Mouse (Mus musculus) limb, embryonic 14.5 days (tissue): ENCODE measurements around the gene Sgcd. TPM values are rescaled to one million over a fixed set of nuclear protein-coding genes. Genes with fewer than 3 reads are reported as not detected.

ENCODE experiments used
- ATAC-seq: fragments of 200-750 bp; cut with Nextera tagmentation; 2 replicates; pipeline ENCODE4 v1.8.0; 2017; ENCODE audit warnings: low read depth, moderate number of reproducible peaks, moderate TSS enrichment; ENCODE audit not compliant: low FRiP score
- DNase-seq: peaks from one replicate; pipeline ENCODE4 v3.0.0-alpha.2; 2015; ENCODE audit warnings: low spot score
- H3K27ac ChIP-seq: fragments of 300-500 bp; sonication (generic); replicated peaks from 2 replicates; pipeline ENCODE4 v1.5.1; 2014; ENCODE audit warnings: low read depth, mild to moderate bottlenecking, low read length, moderate library complexity, mixed read lengths
- H3K27me3 ChIP-seq: fragments of 300-500 bp; sonication (generic); 2 replicates; pipeline ENCODE4 v1.6.1; 2014; ENCODE audit warnings: low read length, mixed read lengths; ENCODE audit not compliant: control insufficient read depth, insufficient read depth
- H3K36me3 ChIP-seq: fragments of 300-500 bp; sonication (generic); 2 replicates; pipeline ENCODE4 v1.6.1; 2014; ENCODE audit warnings: mild to moderate bottlenecking, low read length, moderate library complexity, mixed read lengths; ENCODE audit not compliant: control insufficient read depth, insufficient read depth
- H3K4me1 ChIP-seq: fragments of 300-500 bp; sonication (generic); 2 replicates; pipeline ENCODE4 v1.6.1; 2014; ENCODE audit warnings: antibody characterized with exemption, low read length, mixed read lengths; ENCODE audit not compliant: control insufficient read depth, insufficient read depth
- H3K4me2 ChIP-seq: fragments of 300-500 bp; sonication (generic); replicated peaks from 2 replicates; pipeline ENCODE4 v1.6.1; 2014; ENCODE audit warnings: low read depth, mild to moderate bottlenecking, low read length, moderate library complexity; ENCODE audit not compliant: severe bottlenecking
- H3K4me3 ChIP-seq: fragments of 300-500 bp; sonication (generic); replicated peaks from 2 replicates; pipeline ENCODE4 v1.5.1; 2014; ENCODE audit warnings: low read length
- H3K9ac ChIP-seq: fragments of 300-500 bp; sonication (generic); 2 replicates; pipeline ENCODE4 v1.6.1; 2014; ENCODE audit warnings: mild to moderate bottlenecking, low read depth, low read length, moderate library complexity; ENCODE audit not compliant: severe bottlenecking
- H3K9me3 ChIP-seq: fragments of 300-500 bp; sonication (generic); 2 replicates; pipeline ENCODE4 v1.6.1; 2016; ENCODE audit warnings: low read length; ENCODE audit not compliant: control insufficient read depth
- POLR2A ChIP-seq: fragments of 200-500 bp; IDR thresholded peaks from 2 replicates; pipeline ENCODE4 v1.8.0; 2012; ENCODE audit warnings: inconsistent platforms, mild to moderate bottlenecking, moderate library complexity, borderline replicate concordance; ENCODE audit not compliant: insufficient read depth, insufficient read length; ENCODE audit errors: extremely low read depth
- WGBS: fragments of 180-500 bp; shearing (Covaris S2); extraction: QIAGEN DNeasy Blood & Tissue Kit; methylation state at CpG from one replicate; pipeline ENCODE4 v1.1.7; 2014; 5-methylcytosine and 5-hydroxymethylcytosine counted together
- polyA plus RNA-seq, 2 experiments: library from polyadenylated mRNA; depleted of rRNA in 1 of 2; stranded (reverse) in 1 of 2; unstranded in 1 of 2; fragments of >200 nt; fragmentation: Nextera tagmentation in 1 of 2; extraction: Ambion mirVana in 1 of 2; gene quantifications; 2 replicates each; pipeline versions ENCODE4 v1.2.1 to v1.2.3; 2012 to 2014

The Sgcd gene
- polyA plus RNA-seq, 2 experiments: 9.4 to 14.3 TPM

DNA sequence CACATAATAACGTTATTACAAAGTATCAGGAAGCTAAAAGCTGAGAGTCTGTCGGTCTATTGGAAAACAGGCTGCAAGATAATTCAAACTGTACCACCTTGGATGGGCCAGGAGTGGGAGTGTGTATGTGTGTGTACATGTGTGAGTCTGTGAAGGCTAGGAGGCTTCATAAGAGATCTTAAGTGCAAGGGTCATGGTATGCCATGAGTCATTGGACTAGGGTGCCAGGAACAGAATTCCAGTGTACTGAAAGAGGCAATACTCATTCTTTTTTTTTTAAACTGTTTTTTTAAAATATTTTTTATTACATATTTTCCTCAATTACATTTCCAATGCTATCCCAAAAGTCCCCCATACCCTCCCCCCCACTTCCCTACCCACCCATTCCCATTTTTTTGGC lies 917.6 kb downstream of the Sgcd start:
- no peak overlapping the region for H3K4me2 ChIP-seq
- no peaks in the 10 kb centered on the region for H3K27me3 ChIP-seq
- H3K9ac ChIP-seq: no peak overlapping the region
- no peak for TF ChIP-seq POLR2A
- H3K4me3 ChIP-seq: no peak overlapping the region
- DNase-seq (no peak), ATAC-seq (no peak)
- H3K36me3 ChIP-seq: no peaks in the 10 kb centered on the region
- no peaks in the 10 kb centered on the region for H3K9me3 ChIP-seq
- WGBS: 93% methylated on average over 2 of the region's 2 CpGs
- H3K4me1 ChIP-seq: no peaks in the 10 kb centered on the region
- no peak overlapping the region for H3K27ac ChIP-seq

DNA sequence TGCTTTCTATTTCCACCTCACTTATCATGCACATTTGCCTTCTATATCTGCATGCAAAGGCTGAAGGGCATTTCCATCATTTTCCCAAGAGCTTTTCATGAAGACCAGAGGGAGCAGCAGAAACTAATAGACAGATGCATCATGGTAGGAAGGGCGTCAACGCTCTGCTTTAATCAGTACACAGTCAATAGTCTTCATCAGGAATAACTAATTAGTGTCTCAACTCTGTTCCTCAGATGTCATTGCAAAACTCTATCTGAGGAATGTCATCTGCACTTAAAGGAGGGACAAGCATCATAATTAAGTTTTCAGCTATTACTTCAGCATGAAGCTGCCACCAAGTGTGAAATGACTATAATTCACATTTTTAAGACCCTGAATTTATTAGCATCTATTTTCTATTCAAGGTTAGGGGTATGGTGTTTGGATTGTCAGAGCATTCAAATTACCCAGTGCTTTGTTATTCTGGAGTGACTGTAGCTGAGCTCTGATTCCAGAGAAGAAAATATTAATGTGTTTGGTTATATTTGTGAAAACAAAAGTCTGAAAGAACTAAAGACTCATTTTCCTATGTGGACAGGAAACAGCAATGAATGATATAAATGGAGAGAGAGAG lies 918.9 kb downstream of the Sgcd start:
- TF ChIP-seq POLR2A: no peak
- 80% methylated on average over 2 of the region's 2 CpGs for WGBS
- no peaks in the 10 kb centered on the region for H3K4me1 ChIP-seq
- DNase-seq (no peak), ATAC-seq (no peak)
- H3K27ac ChIP-seq: no peak overlapping the region
- H3K27me3 ChIP-seq: no peaks in the 10 kb centered on the region
- no peak overlapping the region for H3K9ac ChIP-seq
- H3K4me2 ChIP-seq: no peak overlapping the region
- no peaks in the 10 kb centered on the region for H3K9me3 ChIP-seq
- no peaks in the 10 kb centered on the region for H3K36me3 ChIP-seq
- no peak overlapping the region for H3K4me3 ChIP-seq

DNA sequence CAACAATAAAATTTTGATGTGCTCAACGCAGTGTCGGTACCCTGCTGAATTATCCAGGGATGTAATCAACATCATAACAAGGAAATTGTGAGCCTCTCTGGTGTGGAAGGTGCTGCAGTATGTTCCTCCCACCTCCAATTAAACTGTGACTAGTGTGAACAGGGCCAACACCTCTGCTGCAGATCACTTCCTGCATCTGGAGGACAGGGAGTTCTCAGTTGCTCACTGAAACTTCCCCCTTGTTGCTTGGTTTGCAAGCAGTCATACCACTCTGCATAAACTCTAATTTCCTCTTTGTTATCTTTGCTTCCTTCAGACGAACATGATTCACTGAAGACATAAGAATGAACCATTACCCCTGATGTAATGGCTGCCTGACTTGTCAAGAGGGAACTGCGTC lies 925.1 kb downstream of the Sgcd start:
- no peak overlapping the region for H3K4me2 ChIP-seq
- ATAC-seq: no peak
- H3K36me3 ChIP-seq: no peaks in the 10 kb centered on the region
- H3K9me3 ChIP-seq: no peaks in the 10 kb centered on the region
- H3K4me1 ChIP-seq: no peaks in the 10 kb centered on the region
- no peak overlapping the region for H3K27ac ChIP-seq
- H3K4me3 ChIP-seq: no peak overlapping the region
- H3K9ac ChIP-seq: no peak overlapping the region
- H3K27me3 ChIP-seq: no peaks in the 10 kb centered on the region
- DNase-seq: no peak
- WGBS: 73% methylated on average over 4 of the region's 4 CpGs
- no peak for TF ChIP-seq POLR2A

DNA sequence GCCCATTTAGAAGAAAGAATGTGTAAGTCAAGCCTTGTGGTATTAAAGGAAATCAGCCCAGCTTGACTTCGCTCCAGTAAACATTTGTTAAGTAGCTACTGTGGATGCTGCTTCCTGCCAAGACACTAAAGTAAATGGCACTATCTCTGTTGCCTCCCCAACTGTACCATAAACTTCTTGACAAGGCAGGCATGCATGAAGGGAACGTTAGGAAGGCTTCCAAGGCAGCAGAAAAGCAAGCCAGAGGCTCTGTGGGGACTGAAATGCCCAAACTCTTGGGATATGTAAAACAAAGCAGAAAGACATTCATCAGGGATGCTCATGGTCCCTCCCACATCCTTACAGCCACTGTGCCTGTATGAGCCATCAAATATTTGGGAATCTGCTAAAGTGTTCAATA lies 938.4 kb downstream of the Sgcd start:
- DNase-seq: no peak
- no peak overlapping the region for H3K4me3 ChIP-seq
- no peaks in the 10 kb centered on the region for H3K4me1 ChIP-seq
- WGBS: 74% methylated on average over 2 of the region's 2 CpGs
- no peak for ATAC-seq
- no peak overlapping the region for H3K9ac ChIP-seq
- no peak overlapping the region for H3K4me2 ChIP-seq
- no peaks in the 10 kb centered on the region for H3K27me3 ChIP-seq
- no peaks in the 10 kb centered on the region for H3K36me3 ChIP-seq
- no peak for TF ChIP-seq POLR2A
- H3K27ac ChIP-seq: no peak overlapping the region
- H3K9me3 ChIP-seq: no peaks in the 10 kb centered on the region

DNA sequence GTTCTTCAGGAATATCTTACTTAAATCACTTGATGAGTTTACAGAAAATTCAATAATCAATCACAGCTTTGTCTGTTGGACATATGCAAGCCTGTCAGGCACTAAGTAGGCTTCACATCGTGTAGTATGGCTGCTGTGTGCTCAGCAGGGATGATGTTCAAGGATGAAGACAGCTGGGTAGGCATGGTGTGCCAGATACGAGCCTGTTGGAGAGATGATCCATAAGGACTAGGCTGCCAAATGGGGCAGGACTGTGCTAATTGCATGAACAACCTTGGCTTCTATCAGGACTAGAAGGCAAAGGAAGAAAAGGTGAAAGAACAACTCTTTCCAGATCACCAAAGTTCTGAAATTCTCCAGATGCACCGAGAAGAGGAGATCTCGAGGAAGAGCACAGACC lies 939.0 kb downstream of the Sgcd start:
- no peak overlapping the region for H3K9ac ChIP-seq
- no peak for TF ChIP-seq POLR2A

DNA sequence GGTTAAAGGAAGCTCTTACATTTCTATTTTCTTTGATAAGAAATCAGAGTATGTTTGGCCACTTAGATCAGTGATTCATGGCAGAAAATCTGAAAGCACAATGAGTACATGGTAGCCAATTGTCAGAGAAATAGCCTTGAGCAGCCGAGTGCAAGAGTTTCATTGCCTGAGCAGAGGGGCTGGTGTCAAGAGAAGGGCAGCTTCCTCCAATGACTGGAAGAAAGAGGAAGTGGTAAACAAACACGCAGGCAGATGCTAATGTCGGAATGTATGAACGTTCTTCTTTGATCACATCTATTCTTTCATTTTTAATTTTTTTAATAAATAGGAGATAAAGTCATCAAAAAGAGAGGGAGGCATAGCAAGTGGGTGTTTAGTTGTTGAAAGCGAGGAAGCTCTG lies 956.5 kb downstream of the Sgcd start:
- Histone ChIP-seq H3K9me3 (no peaks in the 10 kb centered on the region), H3K4me2 (no peak overlapping the region), H3K27ac (no peak overlapping the region), H3K36me3 (no peaks in the 10 kb centered on the region), H3K27me3 (no peaks in the 10 kb centered on the region), H3K4me3 (no peak overlapping the region), H3K4me1 (no peaks in the 10 kb centered on the region), H3K9ac (no peak overlapping the region)
- 84% methylated on average over 5 of the region's 5 CpGs for WGBS
- no peak for TF ChIP-seq POLR2A
- no peak for DNase-seq
- ATAC-seq: no peak

More for the DNA sequence above, 939.0 kb downstream of the Sgcd start:
- Histone ChIP-seq H3K4me3 (no peak overlapping the region), H3K4me1 (no peaks in the 10 kb centered on the region), H3K27ac (no peak overlapping the region), H3K36me3 (no peaks in the 10 kb centered on the region), H3K9me3 (no peaks in the 10 kb centered on the region), H3K27me3 (no peaks in the 10 kb centered on the region), H3K4me2 (no peak overlapping the region)
- 83% methylated on average over 4 of the region's 4 CpGs for WGBS
- DNase-seq (no peak), ATAC-seq (no peak)
